In the genomic region with DNA sequence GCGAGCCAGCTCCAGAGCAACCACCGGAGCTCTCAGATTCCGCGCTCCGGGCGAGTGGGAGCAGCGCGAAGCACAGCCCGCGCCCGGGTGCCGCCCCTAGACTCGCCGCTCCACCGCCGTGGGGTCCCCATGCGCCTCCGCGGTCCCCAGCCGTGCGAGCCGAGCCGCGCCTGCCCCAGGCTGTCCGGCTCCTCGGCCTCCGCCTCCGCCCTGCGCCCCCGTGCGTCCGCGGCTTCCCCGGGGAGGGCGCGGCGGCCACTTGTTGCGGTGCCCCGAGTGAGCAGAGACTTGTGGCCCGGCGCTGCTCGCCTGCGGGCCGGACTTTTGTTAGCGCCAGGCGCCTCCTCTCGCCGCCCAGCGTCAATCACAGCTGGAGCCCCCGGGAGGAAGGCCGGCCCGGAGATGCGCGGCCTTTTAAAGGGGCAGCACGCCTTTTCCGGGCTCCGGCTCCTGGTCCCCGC, we compare ENCODE assay signal across 8 mouse cellular contexts. TPM values are rescaled to one million over a fixed set of nuclear protein-coding genes. Genes with fewer than 3 reads are reported as not detected.
DNase-seq lines count a peak whose midpoint lies in the region; ATAC-seq lines count a peak whose summit lies in the region.

A gene (minus strand): TSS at position 330 of the 461 bp plus-strand sequence.

- WGBS in forebrain, embryonic 15.5 days = 1% methylated on average over 56 of the region's 58 CpGs

- peak within 1 kb of the TSS; percentile 73 for H3K27ac ChIP-seq in forebrain, embryonic 15.5 days (replicated peaks)

- intact Hi-C loops in heart, postnatal 10 days (cut with DNase I) = loop anchor here (2.0 to 10.0 kb wide), 4 partner anchors 256 to 900 kb away; no protein-coding TSS in a partner anchor

- peak within 1 kb of the TSS; percentile 64 for H3K9ac ChIP-seq in forebrain, embryonic 15.5 days (replicated peaks)

- H3K4me1 ChIP-seq in forebrain, embryonic 15.5 days = peaks cover 18% of the 10 kb centered on the region

- H3K27me3 ChIP-seq in forebrain, embryonic 15.5 days = no peaks in the 10 kb centered on the region; the same call in 1 of the 2 replicates

- H3K9me3 ChIP-seq in forebrain, embryonic 15.5 days = no peaks in the 10 kb centered on the region

- H3K36me3 ChIP-seq in forebrain, embryonic 15.5 days = no peaks in the 10 kb centered on the region

- peak within 1 kb of the TSS; percentile 96 for H3K4me2 ChIP-seq in forebrain, embryonic 15.5 days (replicated peaks)

- DNase-seq in ES-CJ7 (ENCODE audit: low read depth, low spot score) = peak; percentile 46
- DNase-seq in cerebellum, adult 11-12 months = peak; percentile 12
- peak; percentile 86 to 90 for DNase-seq in heart, postnatal 10 days
- peak; percentile 87 to 92 for DNase-seq in kidney, postnatal 4 days
- DNase-seq in lung, adult 18-20 months = peak; percentile 88 to 90
- peak; percentile 70 for DNase-seq in ovary, postnatal 14 days (ENCODE audit: low spot score)
- peak; percentile 84 for DNase-seq in urinary bladder, postnatal 14 days (ENCODE audit: low spot score)

- H3K4me3 ChIP-seq in forebrain, embryonic 15.5 days = peak within 1 kb of the TSS; percentile 82

- peak; percentile 94 for ATAC-seq in forebrain, embryonic 15.5 days (replicated peaks)

RNA-seq across cellular contexts. Expression of the gene that starts here (rescaled TPM):
- 5.8 TPM in 2 replicates for polyA plus RNA-seq in forebrain, embryonic 15.5 days (2015; fragmentation: Nextera tagmentation; extraction: Ambion mirVana)
- 1 to 10 TPM; 7.0 to 8.5 TPM for total RNA-seq in heart, postnatal 10 days (2021)

Comparison
In these comparisons a context has a peak if more than half of its experiments do, and no peak if none do; other contexts are left out.
1. Peak in every context shown above with its lines: DNase-seq, ATAC-seq, H3K4me3 ChIP-seq and H3K27ac ChIP-seq.
2. DNase-seq: peak in every context shown above with its lines; median percentile 90 in kidney, postnatal 4 days; 89 in lung, adult 18-20 months; 88 in heart, postnatal 10 days; 84 in urinary bladder, postnatal 14 days; 70 in ovary, postnatal 14 days; 46 in ES-CJ7; 12 in cerebellum, adult 11-12 months.